Mouse (Mus musculus) lung, embryonic 15.5 days (tissue): ENCODE results near the gene Hirip3. TPM values are rescaled to one million over a fixed set of nuclear protein-coding genes. Genes with fewer than 3 reads are reported as not detected.

Experiments
- polyA plus RNA-seq: library from polyadenylated mRNA; unstranded; fragments of >200 nt; fragmentation: Nextera tagmentation; extraction: Ambion mirVana; gene quantifications from 2 replicates; pipeline ENCODE4 v1.2.1, GENCODE M21; 2015

The Hirip3 gene
- polyA plus RNA-seq, 1 experiment from 2014 or later, result 34.4 TPM

Other genes with a start within 250 kb of the Hirip3 start
- gene Nupr1, start 231.1 kb upstream of the Hirip3 start, polyA plus RNA-seq, result 23.4 and 30.0 TPM in 2 replicates
- 47.3 and 54.9 TPM in 2 replicates for gene Sgf29, start 212.7 kb upstream of the Hirip3 start, polyA plus RNA-seq
- 5.9 and 6.8 TPM in 2 replicates for gene Sult1a1, start 185.5 kb upstream of the Hirip3 start, polyA plus RNA-seq
- 105 and 119 TPM in 2 replicates for gene Bola2, start 166.6 kb upstream of the Hirip3 start, polyA plus RNA-seq
- 9.9 and 11.5 TPM in 2 replicates for gene Slx1b, start 166.2 kb upstream of the Hirip3 start, polyA plus RNA-seq
- 36.0 and 58.1 TPM in 2 replicates for gene Coro1a, start 154.2 kb upstream of the Hirip3 start, polyA plus RNA-seq
- 132 and 135 TPM in 2 replicates for gene Mapk3, start 102.4 kb upstream of the Hirip3 start, polyA plus RNA-seq
- 2.5 and 2.8 TPM in 2 replicates for gene Gdpd3, start 95.6 kb upstream of the Hirip3 start, polyA plus RNA-seq
- 90.3 and 96.2 TPM in 2 replicates for gene Ypel3, start 85.0 kb upstream of the Hirip3 start, polyA plus RNA-seq
- 0.26 and 0.51 TPM in 2 replicates for gene Tbx6, start 80.5 kb upstream of the Hirip3 start, polyA plus RNA-seq
- gene Ppp4c, start 69.5 kb upstream of the Hirip3 start, polyA plus RNA-seq, result 260 and 262 TPM in 2 replicates
- gene Fam57b, start 64.3 kb upstream of the Hirip3 start, polyA plus RNA-seq, result 0.10 and 0.19 TPM in 2 replicates
- not detected in 2 replicates for gene 4930451I11Rik, start 30.3 kb upstream of the Hirip3 start, polyA plus RNA-seq
- 0.81 and 1.1 TPM in 2 replicates for gene Doc2a, start 14.6 kb upstream of the Hirip3 start, polyA plus RNA-seq
- gene Ino80e, start 405 bp downstream of the Hirip3 start, polyA plus RNA-seq, result 76.6 and 78.3 TPM in 2 replicates
- 48.0 and 55.0 TPM in 2 replicates for gene Taok2, start 22.7 kb downstream of the Hirip3 start, polyA plus RNA-seq
- 31.6 and 32.9 TPM in 2 replicates for gene Tmem219, start 60.9 kb downstream of the Hirip3 start, polyA plus RNA-seq
- 13.6 and 15.0 TPM in 2 replicates for gene Kctd13, start 66.9 kb downstream of the Hirip3 start, polyA plus RNA-seq
- gene Asphd1, start 87.6 kb downstream of the Hirip3 start, polyA plus RNA-seq, result 0.09 TPM in 1 of 2 replicates, not detected in the other
- gene Sez6l2, start 88.6 kb downstream of the Hirip3 start, polyA plus RNA-seq, result 0.16 and 0.89 TPM in 2 replicates
- gene Cdipt, start 113.9 kb downstream of the Hirip3 start, polyA plus RNA-seq, result 110 and 117 TPM in 2 replicates
- 1.3 and 2.1 TPM in 2 replicates for gene Cdiptos, start 114.1 kb downstream of the Hirip3 start, polyA plus RNA-seq
- 13.0 and 13.9 TPM in 2 replicates for gene Mvp, start 152.6 kb downstream of the Hirip3 start, polyA plus RNA-seq
- gene Pagr1b, start 154.5 kb downstream of the Hirip3 start, polyA plus RNA-seq, result not detected in 2 replicates
- gene Pagr1a, start 155.4 kb downstream of the Hirip3 start, polyA plus RNA-seq, result 63.5 and 86.1 TPM in 2 replicates
- gene Gm42742, start 159.1 kb downstream of the Hirip3 start, polyA plus RNA-seq, result 23.7 and 46.1 TPM in 2 replicates
- 3.0 and 3.9 TPM in 2 replicates for gene Prrt2, start 159.2 kb downstream of the Hirip3 start, polyA plus RNA-seq
- 73.0 and 73.3 TPM in 2 replicates for gene Maz, start 165.1 kb downstream of the Hirip3 start, polyA plus RNA-seq
- gene Kif22, start 180.5 kb downstream of the Hirip3 start, polyA plus RNA-seq, result 158 and 165 TPM in 2 replicates
- gene Zg16, start 225.4 kb downstream of the Hirip3 start, polyA plus RNA-seq, result not detected in 2 replicates
- 7.7 and 10.1 TPM in 2 replicates for gene AI467606, start 229.4 kb downstream of the Hirip3 start, polyA plus RNA-seq